Comparison of ENCODE assay signal across 8 mouse cellular contexts in genomic region chrX:36988754-36989153, GRCm38 (mm10). TPM values are rescaled to one million over a fixed set of nuclear protein-coding genes. Genes with fewer than 3 reads are reported as not detected.
DNase-seq lines count a peak whose midpoint lies in the region; ATAC-seq lines count a peak whose summit lies in the region.

No protein-coding gene starts in this region.

- H3K4me2 ChIP-seq in heart, embryonic 16.5 days (ENCODE audit: low read depth, low read length), result peak overlapping the region; percentile 64
- H3K4me2 ChIP-seq in neural tube, embryonic 11.5 days (ENCODE audit: low read depth), result peak overlapping the region; percentile 58

- H3K36me3 ChIP-seq in heart, embryonic 16.5 days (ENCODE audit: control insufficient read depth, insufficient read depth), result no peaks in the 10 kb centered on the region
- H3K36me3 ChIP-seq in neural tube, embryonic 11.5 days (ENCODE audit: control insufficient read depth, insufficient read depth, low read length), result no peaks in the 10 kb centered on the region

- no peaks in the 10 kb centered on the region for H3K9me3 ChIP-seq in heart, embryonic 16.5 days (replicated peaks; ENCODE audit: control insufficient read depth, low read length)
- no peaks in the 10 kb centered on the region for H3K9me3 ChIP-seq in neural tube, embryonic 11.5 days (ENCODE audit: control insufficient read depth, low read length)

- peak overlapping the region; percentile 85 for H3K9ac ChIP-seq in heart, embryonic 16.5 days (ENCODE audit: low read length)
- H3K9ac ChIP-seq in neural tube, embryonic 11.5 days (ENCODE audit: low read length), result peak overlapping the region; percentile 62

- H3K27ac ChIP-seq in heart, embryonic 16.5 days (ENCODE audit: low read length), result peak overlapping the region; percentile 88
- H3K27ac ChIP-seq in neural tube, embryonic 11.5 days (ENCODE audit: low read depth, low read length), result peak overlapping the region; percentile 39; the same call in 1 of the 2 replicates

- DNase-seq in cerebellum, adult 11 months, result no peak
- DNase-seq in A20 (ENCODE audit: low read depth, low spot score) (peak; percentile 48), liver (peak; percentile 33)
- peak; percentile 12 to 20 for DNase-seq in cerebellum, postnatal 4 days (ENCODE audit: low spot score in 2 of 2)
- peak; percentile 45 for DNase-seq in neural tube, embryonic 11.5 days (ENCODE audit: low spot score)
- DNase-seq in layer of hippocampus, adult 11-12 months (ENCODE audit: low spot score), result no peak

- H3K4me1 ChIP-seq in heart, embryonic 16.5 days (ENCODE audit: control insufficient read depth, insufficient read depth, low read length), result peaks cover 17% of the 10 kb centered on the region
- H3K4me1 ChIP-seq in neural tube, embryonic 11.5 days (ENCODE audit: control insufficient read depth, insufficient read depth, low read length), result no peaks in the 10 kb centered on the region; the same call in 1 of the 2 replicates

- peak overlapping the region; percentile 77 for H3K4me3 ChIP-seq in heart, embryonic 16.5 days (ENCODE audit: low read length)
- H3K4me3 ChIP-seq in neural tube, embryonic 11.5 days (ENCODE audit: low read depth, low read length), result peak overlapping the region; percentile 53

- no peaks in the 10 kb centered on the region for H3K27me3 ChIP-seq in heart, embryonic 16.5 days (ENCODE audit: control insufficient read depth, insufficient read depth, low read length)
- no peaks in the 10 kb centered on the region for H3K27me3 ChIP-seq in neural tube, embryonic 11.5 days (ENCODE audit: control insufficient read depth, insufficient read depth, low read length)

- WGBS in heart, embryonic 16.5 days, result 11% methylated on average over 22 of the region's 23 CpGs
- WGBS in neural tube, embryonic 11.5 days, result 19% methylated on average over 17 of the region's 23 CpGs

- 0 out of 2 replicates have a peak, but pooled peaks have one; percentile 17 for ATAC-seq in cerebellum, adult (ENCODE audit: insufficient number of reproducible peaks, low FRiP score, low TSS enrichment)
- peak; percentile 32 for ATAC-seq in heart, embryonic 16.5 days (replicated peaks; ENCODE audit: extremely low read depth, insufficient read depth, low FRiP score)
- peak; percentile 70 for ATAC-seq in neural tube, embryonic 11.5 days (ENCODE audit: insufficient read depth, low FRiP score, low TSS enrichment)

RNA-seq across cellular contexts. Expression of gene Sept6, which starts 2.8 kb away (rescaled TPM):
- polyA plus RNA-seq in heart, embryonic 16.5 days (2015; fragmentation: Nextera tagmentation; extraction: Ambion mirVana), result 49.7 and 50.3 TPM in 2 replicates
- polyA plus RNA-seq in neural tube, embryonic 11.5 days (2014; fragmentation: Nextera tagmentation; extraction: Ambion mirVana), result 59.3 and 65.5 TPM in 2 replicates

RNA-seq across cellular contexts. Expression of gene Sowahd, which starts 59.9 kb away (rescaled TPM):
- polyA plus RNA-seq in heart, embryonic 16.5 days (2015; fragmentation: Nextera tagmentation; extraction: Ambion mirVana), result 0.15 and 0.24 TPM in 2 replicates
- not detected in 2 replicates for polyA plus RNA-seq in neural tube, embryonic 11.5 days (2014; fragmentation: Nextera tagmentation; extraction: Ambion mirVana)

Comparison
In these comparisons a context has a peak if more than half of its experiments do, and no peak if none do; other contexts are left out.
1. DNase-seq: peak in A20 (single experiment), cerebellum, postnatal 4 days (2 of 2), liver (single experiment) and neural tube, embryonic 11.5 days (single experiment); none in cerebellum, adult 11 months (single experiment) and layer of hippocampus, adult 11-12 months (single experiment).
2. ATAC-seq: peak in every context shown above with its lines; median percentile 70 in neural tube, embryonic 11.5 days; 32 in heart, embryonic 16.5 days; 17 in cerebellum, adult.